Mouse (Mus musculus): Measurements from ENCODE around the gene Il17rb.
A peak's percentile ranks its signal among the peaks of the same experiment; 100 is the strongest.

Gene Il17rb

GRCm38 (mm10) chr14:30016666-30017065 is 8.0 kb upstream of the Il17rb start:
- DNase-seq (ENCODE audit: low read depth, low spot score) = no peak

- DNase-seq (ENCODE audit: low read depth, low spot score) = no peak
These were observed 6.3 kb upstream of the Il17rb start for GRCm38 (mm10) chr14:30015008-30015407.

GRCm38 (mm10) chr14:30014487-30014886 is 5.8 kb upstream of the Il17rb start:
- DNase-seq (ENCODE audit: low read depth, low spot score) = peak; percentile 51

GRCm38 (mm10) chr14:30011886-30012560 is 3.3 kb upstream of the Il17rb start:
- peak; percentile 26 for DNase-seq (ENCODE audit: low read depth, low spot score)

GRCm38 (mm10) chr14:30009864-30010560 is 1.3 kb upstream of the Il17rb start:
- DNase-seq (ENCODE audit: low read depth, low spot score) = peak; percentile 32

GRCm38 (mm10) chr14:29999475-29999811 is 9.3 kb downstream of the Il17rb start:
- no peak for DNase-seq (ENCODE audit: low read depth, low spot score)

GRCm38 (mm10) chr14:29998747-29999474 is 9.8 kb downstream of the Il17rb start:
- no peak for DNase-seq (ENCODE audit: low read depth, low spot score)

GRCm38 (mm10) chr14:29997345-29997744 is 11.4 kb downstream of the Il17rb start:
- no peak for DNase-seq (ENCODE audit: low read depth, low spot score)

GRCm38 (mm10) chr14:29996000-29996751 is 12.5 kb downstream of the Il17rb start:
- no peak for DNase-seq (ENCODE audit: low read depth, low spot score)

- DNase-seq (ENCODE audit: low read depth, low spot score) = no peak
These were observed 13.7 kb downstream of the Il17rb start for GRCm38 (mm10) chr14:29994976-29995375.

GRCm38 (mm10) chr14:29988337-29988736 is 20.4 kb downstream of the Il17rb start:
- no peak for DNase-seq (ENCODE audit: low read depth, low spot score)

- DNase-seq (ENCODE audit: low read depth, low spot score) = no peak
These were observed 21.0 kb downstream of the Il17rb start for GRCm38 (mm10) chr14:29987739-29988138.

- DNase-seq (ENCODE audit: low read depth, low spot score) = no peak
These were observed 21.4 kb downstream of the Il17rb start for GRCm38 (mm10) chr14:29987276-29987675.

- no peak for DNase-seq (ENCODE audit: low read depth, low spot score)
These were observed 22.6 kb downstream of the Il17rb start for GRCm38 (mm10) chr14:29986096-29986495.

GRCm38 (mm10) chr14:29980447-29981205 is 28.1 kb downstream of the Il17rb start:
- DNase-seq (ENCODE audit: low read depth, low spot score) = peak; percentile 63

- peak; percentile 79 for DNase-seq (ENCODE audit: low read depth, low spot score)
These were observed 30.2 kb downstream of the Il17rb start, which contains the start of gene Actr8 for GRCm38 (mm10) chr14:29978254-29979204. Gene Actr8 (plus strand): TSS chr14:29978337.

- no peak for DNase-seq (ENCODE audit: low read depth, low spot score)
These were observed 31.8 kb downstream of the Il17rb start for GRCm38 (mm10) chr14:29976927-29977326.

- no peak for DNase-seq (ENCODE audit: low read depth, low spot score)
These were observed 36.7 kb downstream of the Il17rb start for GRCm38 (mm10) chr14:29971993-29972392.

GRCm38 (mm10) chr14:29971446-29971845 is 37.2 kb downstream of the Il17rb start:
- DNase-seq (ENCODE audit: low read depth, low spot score) = no peak
